Mouse (Mus musculus): Measurements from ENCODE around the gene Clec4n. TPM values are rescaled to one million over a fixed set of nuclear protein-coding genes. Genes with fewer than 3 reads are reported as not detected.
"Not testable (repeated sequence)": the region's sequence is repeated elsewhere in the genome, so short reads cannot be mapped to it uniquely, and the experiment has no call there.

The Clec4n gene
- 2.0 and 3.7 TPM in 2 replicates for polyA plus RNA-seq (2015; fragmentation: Nextera tagmentation; extraction: Ambion mirVana)

- no peaks in the 10 kb centered on the region for H3K9me3 ChIP-seq (ENCODE audit: low read length)
- WGBS: 67% methylated on average over 3 of the region's 3 CpGs
- H3K4me2 ChIP-seq (replicated peaks; ENCODE audit: low read depth, low read length): no peak within 1 kb of the TSS
- no peak for ATAC-seq (ENCODE audit: low FRiP score, low TSS enrichment)
- H3K9ac ChIP-seq (replicated peaks; ENCODE audit: low read length): no peak within 1 kb of the TSS
- H3K4me3 ChIP-seq (ENCODE audit: low read length): no peak within 1 kb of the TSS
- H3K4me1 ChIP-seq (ENCODE audit: insufficient read depth, low read length): no peaks in the 10 kb centered on the region
- no peaks in the 10 kb centered on the region for H3K27me3 ChIP-seq (ENCODE audit: insufficient read depth, low read length)
- no peak within 1 kb of the TSS for H3K27ac ChIP-seq (ENCODE audit: low read length)
- H3K36me3 ChIP-seq (ENCODE audit: insufficient read depth, low read length): no peaks in the 10 kb centered on the region
Observed at GRCm38 (mm10) chr6:123229644-123230043, at the start of gene Clec4n. Clec4n (plus strand) TSS chr6:123229843.

- not testable (repeated sequence) for ATAC-seq (ENCODE audit: low FRiP score, low TSS enrichment); H3K27ac ChIP-seq (ENCODE audit: low read length); H3K4me1 ChIP-seq (ENCODE audit: insufficient read depth, low read length); H3K27me3 ChIP-seq (ENCODE audit: insufficient read depth, low read length); H3K4me3 ChIP-seq (ENCODE audit: low read length); H3K9me3 ChIP-seq (ENCODE audit: low read length); H3K9ac ChIP-seq (replicated peaks; ENCODE audit: low read length); H3K4me2 ChIP-seq (replicated peaks; ENCODE audit: low read depth, low read length); H3K36me3 ChIP-seq (ENCODE audit: insufficient read depth, low read length)
- 68% methylated on average over 2 of the region's 2 CpGs for WGBS
Observed at GRCm38 (mm10) chr6:123184862-123185261, 44.8 kb upstream of the Clec4n start.

- H3K9ac ChIP-seq (replicated peaks; ENCODE audit: low read length): no peak overlapping the region
- H3K9me3 ChIP-seq (ENCODE audit: low read length): no peaks in the 10 kb centered on the region
- no peak overlapping the region for H3K27ac ChIP-seq (ENCODE audit: low read length)
- 82% methylated on average over 1 of the region's 1 CpGs for WGBS
- no peak overlapping the region for H3K4me2 ChIP-seq (replicated peaks; ENCODE audit: low read depth, low read length)
- no peak overlapping the region for H3K4me3 ChIP-seq (ENCODE audit: low read length)
- no peaks in the 10 kb centered on the region for H3K27me3 ChIP-seq (ENCODE audit: insufficient read depth, low read length)
- H3K4me1 ChIP-seq (ENCODE audit: insufficient read depth, low read length): no peaks in the 10 kb centered on the region
- no peak for ATAC-seq (ENCODE audit: low FRiP score, low TSS enrichment)
- H3K36me3 ChIP-seq (ENCODE audit: insufficient read depth, low read length): no peaks in the 10 kb centered on the region
Observed at GRCm38 (mm10) chr6:123207187-123208076, 22.2 kb upstream of the Clec4n start.

- H3K27me3 ChIP-seq (ENCODE audit: insufficient read depth, low read length); H3K4me3 ChIP-seq (ENCODE audit: low read length); ATAC-seq (ENCODE audit: low FRiP score, low TSS enrichment); H3K9ac ChIP-seq (replicated peaks; ENCODE audit: low read length); H3K36me3 ChIP-seq (ENCODE audit: insufficient read depth, low read length); H3K4me2 ChIP-seq (replicated peaks; ENCODE audit: low read depth, low read length); H3K4me1 ChIP-seq (ENCODE audit: insufficient read depth, low read length); H3K9me3 ChIP-seq (ENCODE audit: low read length); H3K27ac ChIP-seq (ENCODE audit: low read length): not testable (repeated sequence)
Observed at GRCm38 (mm10) chr6:123208077-123208439, 21.6 kb upstream of the Clec4n start.

- no peak overlapping the region for H3K27ac ChIP-seq (ENCODE audit: low read length)
- WGBS: 84% methylated on average over 1 of the region's 1 CpGs
- H3K9me3 ChIP-seq (ENCODE audit: low read length): no peaks in the 10 kb centered on the region
- no peaks in the 10 kb centered on the region for H3K4me1 ChIP-seq (ENCODE audit: insufficient read depth, low read length)
- no peak for ATAC-seq (ENCODE audit: low FRiP score, low TSS enrichment)
- H3K27me3 ChIP-seq (ENCODE audit: insufficient read depth, low read length): no peaks in the 10 kb centered on the region
- H3K36me3 ChIP-seq (ENCODE audit: insufficient read depth, low read length): no peaks in the 10 kb centered on the region
- no peak overlapping the region for H3K4me3 ChIP-seq (ENCODE audit: low read length)
- no peak overlapping the region for H3K9ac ChIP-seq (replicated peaks; ENCODE audit: low read length)
- no peak overlapping the region for H3K4me2 ChIP-seq (replicated peaks; ENCODE audit: low read depth, low read length)
Observed at GRCm38 (mm10) chr6:123211726-123212125, 17.9 kb upstream of the Clec4n start.

GRCm38 (mm10) chr6:123227519-123228166 lies 2.0 kb upstream of the Clec4n start:
- whole genome bisulfite sequencing: 68% methylated on average over 2 of the region's 2 CpGs
- ATAC-seq (ENCODE audit: low FRiP score, low TSS enrichment): no peak
- Histone ChIP-seq H3K27ac (ENCODE audit: low read length) (no peak overlapping the region), H3K4me3 (ENCODE audit: low read length) (no peak overlapping the region), H3K9me3 (ENCODE audit: low read length) (no peaks in the 10 kb centered on the region), H3K9ac (replicated peaks; ENCODE audit: low read length) (no peak overlapping the region), H3K4me1 (ENCODE audit: insufficient read depth, low read length) (no peaks in the 10 kb centered on the region), H3K4me2 (replicated peaks; ENCODE audit: low read depth, low read length) (no peak overlapping the region), H3K27me3 (ENCODE audit: insufficient read depth, low read length) (no peaks in the 10 kb centered on the region), H3K36me3 (ENCODE audit: insufficient read depth, low read length) (no peaks in the 10 kb centered on the region)

- H3K36me3 ChIP-seq (ENCODE audit: insufficient read depth, low read length): no peaks in the 10 kb centered on the region
- H3K4me2 ChIP-seq (replicated peaks; ENCODE audit: low read depth, low read length): no peak overlapping the region
- no peaks in the 10 kb centered on the region for H3K9me3 ChIP-seq (ENCODE audit: low read length)
- no peak overlapping the region for H3K9ac ChIP-seq (replicated peaks; ENCODE audit: low read length)
- no peaks in the 10 kb centered on the region for H3K27me3 ChIP-seq (ENCODE audit: insufficient read depth, low read length)
- ATAC-seq (ENCODE audit: low FRiP score, low TSS enrichment): no peak
- no peak overlapping the region for H3K4me3 ChIP-seq (ENCODE audit: low read length)
- WGBS: 74% methylated on average over 2 of the region's 2 CpGs
- H3K27ac ChIP-seq (ENCODE audit: low read length): no peak overlapping the region
- no peaks in the 10 kb centered on the region for H3K4me1 ChIP-seq (ENCODE audit: insufficient read depth, low read length)
Observed at GRCm38 (mm10) chr6:123231149-123231548, 1.5 kb downstream of the Clec4n start.

- Histone ChIP-seq H3K4me1 (ENCODE audit: insufficient read depth, low read length) (no peaks in the 10 kb centered on the region), H3K9me3 (ENCODE audit: low read length) (no peaks in the 10 kb centered on the region), H3K27me3 (ENCODE audit: insufficient read depth, low read length) (no peaks in the 10 kb centered on the region), H3K9ac (replicated peaks; ENCODE audit: low read length) (no peak overlapping the region), H3K27ac (ENCODE audit: low read length) (no peak overlapping the region), H3K36me3 (ENCODE audit: insufficient read depth, low read length) (no peaks in the 10 kb centered on the region), H3K4me3 (ENCODE audit: low read length) (no peak overlapping the region), H3K4me2 (replicated peaks; ENCODE audit: low read depth, low read length) (no peak overlapping the region)
- no peak for ATAC-seq (ENCODE audit: low FRiP score, low TSS enrichment)
Observed at GRCm38 (mm10) chr6:123237582-123237981, 7.9 kb downstream of the Clec4n start.

- Histone ChIP-seq H3K4me2 (replicated peaks; ENCODE audit: low read depth, low read length) (no peak overlapping the region), H3K36me3 (ENCODE audit: insufficient read depth, low read length) (no peaks in the 10 kb centered on the region), H3K27me3 (ENCODE audit: insufficient read depth, low read length) (no peaks in the 10 kb centered on the region), H3K4me3 (ENCODE audit: low read length) (no peak overlapping the region), H3K27ac (ENCODE audit: low read length) (no peak overlapping the region), H3K4me1 (ENCODE audit: insufficient read depth, low read length) (no peaks in the 10 kb centered on the region), H3K9me3 (ENCODE audit: low read length) (no peaks in the 10 kb centered on the region), H3K9ac (replicated peaks; ENCODE audit: low read length) (no peak overlapping the region)
- 82% methylated on average over 5 of the region's 5 CpGs for WGBS
- ATAC-seq (ENCODE audit: low FRiP score, low TSS enrichment): no peak
Observed at GRCm38 (mm10) chr6:123244201-123244600, 14.6 kb downstream of the Clec4n start.

GRCm38 (mm10) chr6:123248862-123249261 lies 19.2 kb downstream of the Clec4n start:
- H3K4me3 ChIP-seq (ENCODE audit: low read length); H3K36me3 ChIP-seq (ENCODE audit: insufficient read depth, low read length); H3K9me3 ChIP-seq (ENCODE audit: low read length); H3K4me2 ChIP-seq (replicated peaks; ENCODE audit: low read depth, low read length); H3K9ac ChIP-seq (replicated peaks; ENCODE audit: low read length); H3K27me3 ChIP-seq (ENCODE audit: insufficient read depth, low read length); ATAC-seq (ENCODE audit: low FRiP score, low TSS enrichment); H3K27ac ChIP-seq (ENCODE audit: low read length); H3K4me1 ChIP-seq (ENCODE audit: insufficient read depth, low read length): not testable (repeated sequence)
- WGBS: 84% methylated on average over 2 of the region's 2 CpGs

Data from kidney, embryonic 16.5 days (tissue).